In genomic region chr3:81835380-81836157, GRCm38 (mm10) we compare ENCODE assay signal across 9 mouse cellular contexts.
A peak's percentile ranks its signal among the peaks of the same experiment; 100 is the strongest.
DNase-seq lines count a peak whose midpoint lies in the region; ATAC-seq and TF ChIP-seq lines count a peak whose summit lies in the region.
"Had no signal": no experiment of that assay in that cellular context is flagged by ENCODE, and none has a peak within 500 bp of the region (broad histone marks: within the 10 kb centered on the region; RNA-seq: fewer than 3 reads in every experiment).

No protein-coding gene starts in this region.

- H3K36me3 ChIP-seq in heart, embryonic 13.5 days = no peaks in the 10 kb centered on the region
- H3K36me3 ChIP-seq in ES-Bruce4 (ENCODE audit: control insufficient read depth, insufficient read depth, low read length, poor library complexity, severe bottlenecking) = no peaks in the 10 kb centered on the region
- no peaks in the 10 kb centered on the region for H3K36me3 ChIP-seq in forebrain, embryonic 16.5 days (ENCODE audit: control insufficient read depth, insufficient read depth)
- H3K36me3 ChIP-seq: G1E had no signal

- peak overlapping the region; percentile 60 for H3K4me2 ChIP-seq in heart, embryonic 13.5 days
- H3K4me2 ChIP-seq in forebrain, embryonic 16.5 days (ENCODE audit: low read length) = no peak overlapping the region

- peak overlapping the region; percentile 58 for H3K9ac ChIP-seq in heart, embryonic 13.5 days
- H3K9ac ChIP-seq in ES-Bruce4 (ENCODE audit: low read depth, poor library complexity, severe bottlenecking) = no peak overlapping the region
- no peak overlapping the region for H3K9ac ChIP-seq in forebrain, embryonic 16.5 days (replicated peaks; ENCODE audit: low read depth, low read length)

- TF ChIP-seq CTCF in ES-Bruce4 (IDR thresholded peaks at IDR 0.05; ENCODE audit: low read depth, low read length) = no peak
- no peak for TF ChIP-seq CTCF in layer of hippocampus, adult 2 months (conservative IDR thresholded peaks at IDR 0.05)

- H3K4me3 ChIP-seq in heart, embryonic 13.5 days = peak overlapping the region; percentile 40
- H3K4me3 ChIP-seq in ES-Bruce4 (ENCODE audit: low read depth, low read length) = peak overlapping the region; percentile 49; the same call in 1 of the 2 replicates
- no peak overlapping the region for H3K4me3 ChIP-seq in forebrain, embryonic 16.5 days (replicated peaks; ENCODE audit: low read length)
- no peak overlapping the region for H3K4me3 ChIP-seq in layer of hippocampus, adult 2 months

- TF ChIP-seq EP300 in ES-Bruce4 (IDR thresholded peaks at IDR 0.05; ENCODE audit: insufficient read depth, low read depth, low read length) = no peak

- TF ChIP-seq POLR2A in ES-Bruce4 (IDR thresholded peaks at IDR 0.05; ENCODE audit: insufficient read depth, low read length) = no peak

- H3K4me1 ChIP-seq in heart, embryonic 13.5 days = peaks cover 9% of the 10 kb centered on the region
- H3K4me1 ChIP-seq in ES-Bruce4 (ENCODE audit: control insufficient read depth, insufficient read depth, low read length) = no peaks in the 10 kb centered on the region
- H3K4me1 ChIP-seq in forebrain, embryonic 16.5 days (replicated peaks; ENCODE audit: control insufficient read depth, insufficient read depth, low read length) = no peaks in the 10 kb centered on the region

- 3% methylated on average over 11 of the region's 11 CpGs for WGBS in heart, embryonic 13.5 days
- 17% methylated on average over 11 of the region's 11 CpGs for WGBS in forebrain, embryonic 16.5 days

- DNase-seq in heart, postnatal 36 days = no peak
- DNase-seq in mesoderm, embryonic 11.5 days (ENCODE audit: low read depth, low spot score) = peak; percentile 15
- no peak for DNase-seq in testis, postnatal 14 days (ENCODE audit: low spot score)
- no peak for DNase-seq in layer of hippocampus, adult 2 months (ENCODE audit: low spot score in 2 of 2)

- no peak; the same call in 1 of the 2 replicates for ATAC-seq in heart, embryonic 13.5 days (ENCODE audit: extremely low read depth, insufficient number of reproducible peaks, low FRiP score, low TSS enrichment)
- ATAC-seq in forebrain, embryonic 16.5 days = peak; percentile 50; the same call in 1 of the 2 replicates
- no peak for ATAC-seq in erythroblast, adult 5-6 weeks (replicated peaks; ENCODE audit: low FRiP score, poor library complexity, severe bottlenecking)

- no peak overlapping the region for H3K27ac ChIP-seq in heart, embryonic 13.5 days (replicated peaks)
- no peak overlapping the region for H3K27ac ChIP-seq in ES-Bruce4 (ENCODE audit: insufficient read depth, low read length)
- no peak overlapping the region for H3K27ac ChIP-seq in forebrain, embryonic 16.5 days (ENCODE audit: low read length)
- H3K27ac ChIP-seq in layer of hippocampus, adult 2 months = no peak overlapping the region

- no peaks in the 10 kb centered on the region for H3K9me3 ChIP-seq in heart, embryonic 13.5 days
- 0 out of 2 replicates have a peak, but pooled peaks cover 4% of the 10 kb centered on the region for H3K9me3 ChIP-seq in ES-Bruce4 (replicated peaks; ENCODE audit: control insufficient read depth, insufficient read depth, low read length, poor library complexity, severe bottlenecking)
- H3K9me3 ChIP-seq in forebrain, embryonic 16.5 days (ENCODE audit: control insufficient read depth, low read length) = no peaks in the 10 kb centered on the region

- H3K27me3 ChIP-seq in heart, embryonic 13.5 days (replicated peaks) = no peaks in the 10 kb centered on the region
- H3K27me3 ChIP-seq in ES-Bruce4 (ENCODE audit: control insufficient read depth, insufficient read depth, low read length, poor library complexity, severe bottlenecking) = no peaks in the 10 kb centered on the region
- no peaks in the 10 kb centered on the region for H3K27me3 ChIP-seq in forebrain, embryonic 16.5 days (replicated peaks; ENCODE audit: control insufficient read depth, insufficient read depth, low read length)

- intact Hi-C loops in heart, postnatal 36 days (cut with DNase I) = no loop called here

Comparison
In these comparisons a context has a peak if more than half of its experiments do, and no peak if none do; other contexts are left out.
1. H3K4me3 ChIP-seq: peak in heart, embryonic 13.5 days (single experiment) and ES-Bruce4 (single experiment); none in forebrain, embryonic 16.5 days (single experiment) and layer of hippocampus, adult 2 months (single experiment).